Mouse (Mus musculus): ENCODE results near the gene Kcnj10. TPM values are rescaled to one million over a fixed set of nuclear protein-coding genes. Genes with fewer than 3 reads are reported as not detected.

The Kcnj10 gene
- total RNA-seq, 2 experiments from 2014 or later: 0.08 to 0.13 TPM

GRCm38 (mm10) chr1:172331422-172331947, 9.5 kb upstream of the Kcnj10 start:
- DNase-seq: no peak

GRCm38 (mm10) chr1:172332925-172333324, 8.1 kb upstream of the Kcnj10 start:
- no peak for DNase-seq

- no peak for DNase-seq
Observed at GRCm38 (mm10) chr1:172333512-172333911, 7.5 kb upstream of the Kcnj10 start.

GRCm38 (mm10) chr1:172335804-172336203, 5.2 kb upstream of the Kcnj10 start:
- DNase-seq: no peak

- no peak for DNase-seq
Observed at GRCm38 (mm10) chr1:172337411-172338185, 3.4 kb upstream of the Kcnj10 start.

GRCm38 (mm10) chr1:172341386-172341785, 376 bp downstream of the Kcnj10 start:
- no peak for DNase-seq

- DNase-seq: no peak
Observed at GRCm38 (mm10) chr1:172342729-172343128, 1.7 kb downstream of the Kcnj10 start.

GRCm38 (mm10) chr1:172343914-172344313, 2.9 kb downstream of the Kcnj10 start:
- no peak for DNase-seq

- DNase-seq: no peak
Observed at GRCm38 (mm10) chr1:172344820-172345219, 3.8 kb downstream of the Kcnj10 start.

GRCm38 (mm10) chr1:172346707-172347106, 5.7 kb downstream of the Kcnj10 start:
- DNase-seq: no peak

GRCm38 (mm10) chr1:172347382-172347781, 6.4 kb downstream of the Kcnj10 start:
- no peak for DNase-seq

GRCm38 (mm10) chr1:172349504-172349903, 8.5 kb downstream of the Kcnj10 start:
- DNase-seq: no peak

- DNase-seq: no peak
Observed at GRCm38 (mm10) chr1:172349916-172350812, 9.2 kb downstream of the Kcnj10 start.

- DNase-seq: no peak
Observed at GRCm38 (mm10) chr1:172352001-172352400, 11.0 kb downstream of the Kcnj10 start.

- no peak for DNase-seq
Observed at GRCm38 (mm10) chr1:172352453-172352852, 11.4 kb downstream of the Kcnj10 start.

GRCm38 (mm10) chr1:172355336-172355735, 14.3 kb downstream of the Kcnj10 start:
- DNase-seq: no peak

GRCm38 (mm10) chr1:172357550-172357949, 16.5 kb downstream of the Kcnj10 start:
- DNase-seq: peak; percentile 40

GRCm38 (mm10) chr1:172358341-172358740, 17.3 kb downstream of the Kcnj10 start:
- DNase-seq: no peak

- peak; percentile 21 for DNase-seq
Observed at GRCm38 (mm10) chr1:172364684-172365083, 23.7 kb downstream of the Kcnj10 start.

- DNase-seq: no peak
Observed at GRCm38 (mm10) chr1:172368768-172369418, 27.9 kb downstream of the Kcnj10 start.

GRCm38 (mm10) chr1:172376198-172376667, 35.2 kb downstream of the Kcnj10 start, which contains the start of gene Pigm:
TSS of gene Pigm (plus strand) at chr1:172376546.
- peak; percentile 98 for DNase-seq
